Mouse (Mus musculus) lung, postnatal 14 days (tissue): ENCODE measurements around the gene 4930426L09Rik.
"Not testable (repeated sequence)": the region's sequence is repeated elsewhere in the genome, so short reads cannot be mapped to it uniquely, and the experiment has no call there.

Source experiments
- DNase-seq: peaks from one replicate; pipeline ENCODE4 v3.0.0; 2021

Gene 4930426L09Rik

GRCm38 (mm10) chr2:18974882-18975645, 23.1 kb upstream of the 4930426L09Rik start:
- no peak for DNase-seq

GRCm38 (mm10) chr2:18976175-18976574, 22.0 kb upstream of the 4930426L09Rik start:
- DNase-seq, result no peak

- DNase-seq, result no peak
These were observed 20.8 kb upstream of the 4930426L09Rik start for GRCm38 (mm10) chr2:18977201-18977805.

- no peak for DNase-seq
These were observed 19.1 kb upstream of the 4930426L09Rik start for GRCm38 (mm10) chr2:18979046-18979445.

- DNase-seq, result no peak
These were observed 18.5 kb upstream of the 4930426L09Rik start for GRCm38 (mm10) chr2:18979675-18980074.

GRCm38 (mm10) chr2:18982581-18982980, 15.6 kb upstream of the 4930426L09Rik start:
- DNase-seq, result no peak

- DNase-seq, result no peak
These were observed 14.6 kb upstream of the 4930426L09Rik start for GRCm38 (mm10) chr2:18983546-18983945.

GRCm38 (mm10) chr2:18984095-18984847, 13.9 kb upstream of the 4930426L09Rik start:
- peak; percentile 51 for DNase-seq

- DNase-seq, result no peak
These were observed 12.6 kb upstream of the 4930426L09Rik start for GRCm38 (mm10) chr2:18985506-18985905.

- no peak for DNase-seq
These were observed 9.3 kb upstream of the 4930426L09Rik start for GRCm38 (mm10) chr2:18988885-18989284.

- no peak for DNase-seq
These were observed 5.3 kb upstream of the 4930426L09Rik start for GRCm38 (mm10) chr2:18992512-18993510.

- DNase-seq, result peak; percentile 18
These were observed 1.5 kb upstream of the 4930426L09Rik start for GRCm38 (mm10) chr2:18996451-18997211.

GRCm38 (mm10) chr2:18997387-18997971, 664 bp upstream of the 4930426L09Rik start:
- DNase-seq, result peak; percentile 53

GRCm38 (mm10) chr2:18999395-18999794, 1.3 kb downstream of the 4930426L09Rik start:
- no peak for DNase-seq

GRCm38 (mm10) chr2:19004801-19005200, 6.7 kb downstream of the 4930426L09Rik start:
- no peak for DNase-seq

- no peak for DNase-seq
These were observed 8.0 kb downstream of the 4930426L09Rik start for GRCm38 (mm10) chr2:19006124-19006523.

GRCm38 (mm10) chr2:19007580-19007979, 9.4 kb downstream of the 4930426L09Rik start:
- DNase-seq, result no peak

GRCm38 (mm10) chr2:19010541-19010940, 12.4 kb downstream of the 4930426L09Rik start:
- not testable (repeated sequence) for DNase-seq

- DNase-seq, result no peak
These were observed 13.3 kb downstream of the 4930426L09Rik start for GRCm38 (mm10) chr2:19011443-19011842.

GRCm38 (mm10) chr2:19016348-19016747, 18.2 kb downstream of the 4930426L09Rik start:
- DNase-seq, result no peak

GRCm38 (mm10) chr2:19016839-19017238, 18.7 kb downstream of the 4930426L09Rik start:
- no peak for DNase-seq
